Mouse (Mus musculus) lung, adult 2 months (tissue): ENCODE measurements at regions not wholly inside any gene's neighbourhood (a gene's known extent, or its start where the extent isn't known, plus 50 kb on each side); places are given as distances from the start of the nearest gene placed in this dataset.

Source experiments
- CTCF ChIP-seq: fragments of 200-500 bp; IDR thresholded peaks from 2 replicates; pipeline ENCODE4 v1.5.1; 2011; ENCODE audit warnings: mild to moderate bottlenecking, low read length, control low read depth; ENCODE audit not compliant: insufficient read depth
- POLR2A ChIP-seq: fragments of 200-500 bp; IDR thresholded peaks from 2 replicates; pipeline ENCODE4 v1.6.1; 2011; ENCODE audit warnings: low read depth, mild to moderate bottlenecking, control low read depth, low read length, borderline replicate concordance; ENCODE audit errors: extremely low read depth

- TF ChIP-seq CTCF (no peak), POLR2A (no peak)
Measured at GRCm38 (mm10) chr8:112130196-112130595, 115.4 kb upstream of the Gm6793 start.
